Mouse (Mus musculus) spleen, postnatal 14 days (tissue): ENCODE measurements around the gene Tmem223.
A peak's percentile ranks its signal among the peaks of the same experiment; 100 is the strongest.

Experiments used
- DNase-seq, 2 experiments: peaks; one replicate each; pipeline ENCODE4 v3.0.0; 2021 to 2022; ENCODE audit warnings: low spot score in 2 of 2

Tmem223 gene

DNA sequence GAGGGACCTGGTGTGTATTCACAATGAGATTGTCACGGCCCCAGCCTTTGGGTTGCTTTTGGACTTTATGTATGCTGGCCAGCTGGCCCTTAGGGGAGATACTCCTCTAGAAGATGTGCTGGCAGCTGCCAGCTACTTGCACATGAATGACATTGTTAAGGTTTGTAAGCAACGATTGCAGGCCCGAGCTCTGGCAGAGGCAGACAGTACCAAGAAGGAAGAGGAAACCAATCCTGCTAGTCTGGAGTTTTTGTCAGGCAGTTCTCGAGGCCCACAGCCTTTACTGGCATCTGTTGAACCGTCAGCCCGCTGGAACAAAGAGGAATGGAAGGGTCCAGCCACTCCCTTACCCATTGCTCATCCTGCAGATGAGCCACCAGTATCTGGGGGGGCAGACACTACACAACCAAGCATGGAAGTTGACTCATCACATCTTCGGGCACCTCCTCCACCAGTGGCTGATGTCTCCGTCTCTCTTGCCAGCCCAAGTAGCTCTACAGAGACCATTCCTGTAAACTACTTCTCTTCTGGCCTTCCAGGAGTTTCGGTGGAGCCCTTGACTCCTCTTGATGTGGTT, 32.5 kb downstream of the Tmem223 start:
- DNase-seq = no peak

DNA sequence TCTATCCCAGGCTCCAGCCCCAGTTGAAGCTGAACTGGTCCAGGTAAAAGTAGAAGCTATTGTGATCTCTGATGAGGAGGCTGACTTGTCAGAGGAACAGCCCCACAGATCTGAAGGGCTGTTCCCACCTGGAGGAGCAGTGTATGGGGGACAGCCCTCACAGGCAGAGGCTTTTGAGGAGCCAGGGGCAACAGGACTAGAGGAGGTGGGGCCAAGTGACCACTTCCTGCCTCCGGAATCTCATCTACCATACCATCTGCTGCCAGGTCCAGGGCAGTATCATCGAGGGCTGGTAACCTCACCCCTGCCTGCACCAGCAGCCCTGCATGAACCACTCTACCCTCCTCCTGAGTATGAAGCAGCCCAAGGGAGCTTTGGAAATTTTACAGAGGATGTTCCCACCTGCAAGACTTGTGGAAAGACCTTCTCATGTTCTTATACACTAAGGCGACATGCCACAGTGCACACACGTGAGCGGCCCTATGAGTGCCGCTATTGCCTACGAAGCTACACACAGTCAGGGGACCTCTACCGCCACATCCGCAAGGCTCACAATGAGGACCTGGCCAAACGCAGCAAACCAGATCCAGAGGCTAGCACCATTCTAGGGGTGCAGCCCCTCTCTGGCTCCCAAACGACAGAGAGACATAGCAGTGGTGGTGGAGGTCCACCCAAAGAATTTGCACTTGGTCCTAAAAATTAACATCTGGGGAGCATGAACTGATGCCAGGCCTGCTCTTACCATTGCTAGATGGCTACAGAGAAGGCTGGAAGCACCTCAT, 33.3 kb downstream of the Tmem223 start:
- no peak for DNase-seq

DNA sequence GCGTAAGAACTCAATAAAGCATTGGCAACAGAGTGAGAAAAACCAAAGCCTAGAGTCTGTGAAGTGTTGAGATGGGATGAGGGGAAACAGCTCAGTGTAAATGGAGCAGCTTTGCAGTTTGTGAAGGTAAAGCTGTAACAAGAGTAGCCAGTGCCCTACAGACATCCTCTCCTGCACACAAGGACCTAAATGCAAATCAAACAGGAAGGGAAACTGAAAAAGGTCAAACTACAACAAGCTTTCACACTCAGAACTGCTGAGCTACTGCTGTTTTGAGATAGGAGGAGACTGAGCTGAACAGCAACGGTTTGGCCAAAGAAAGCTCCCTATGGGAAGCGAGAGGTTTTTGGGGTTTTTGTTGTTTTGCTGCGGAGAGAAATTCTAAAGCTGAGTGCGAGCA, 36.0 kb downstream of the Tmem223 start:
- DNase-seq = no peak

DNA sequence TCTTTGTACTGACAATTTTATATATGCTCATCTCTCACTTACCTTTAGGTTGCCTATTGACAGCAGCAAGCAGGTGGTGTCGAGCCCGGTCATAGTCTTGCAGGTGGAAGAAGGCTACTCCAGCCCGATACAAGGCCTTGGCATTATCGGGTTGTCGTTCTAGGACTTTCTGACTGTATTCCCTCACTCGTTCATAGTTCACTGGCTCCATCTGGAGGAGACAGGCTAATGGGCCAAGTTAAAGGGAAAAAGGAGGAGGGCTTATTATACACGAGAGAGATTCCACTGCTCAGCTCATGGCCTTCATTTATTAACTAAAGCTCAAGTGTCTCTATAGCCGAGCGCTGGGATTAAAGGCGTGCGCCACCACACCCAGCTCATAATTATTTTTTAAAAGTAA, 45.0 kb downstream of the Tmem223 start:
- DNase-seq = no peak

DNA sequence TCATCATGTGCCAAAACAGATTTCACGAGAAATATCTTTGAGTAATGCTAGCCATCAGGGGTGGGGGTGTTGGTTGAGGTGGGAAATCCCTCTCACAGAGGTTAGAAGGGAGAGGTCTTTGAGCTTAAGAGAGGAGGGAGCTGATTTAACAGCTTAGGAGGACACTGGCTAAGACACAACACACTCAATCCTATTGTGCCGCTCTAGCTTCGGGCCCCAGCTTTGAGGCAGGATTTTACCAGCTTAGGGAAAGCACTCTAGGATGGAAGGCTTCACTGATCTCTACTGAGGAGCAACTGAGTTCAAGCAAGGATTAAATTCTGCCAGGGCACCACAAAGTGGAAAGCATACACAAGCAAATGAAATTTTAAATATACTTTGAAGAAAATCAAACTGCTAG, 46.2 kb downstream of the Tmem223 start:
- no peak for DNase-seq

DNA sequence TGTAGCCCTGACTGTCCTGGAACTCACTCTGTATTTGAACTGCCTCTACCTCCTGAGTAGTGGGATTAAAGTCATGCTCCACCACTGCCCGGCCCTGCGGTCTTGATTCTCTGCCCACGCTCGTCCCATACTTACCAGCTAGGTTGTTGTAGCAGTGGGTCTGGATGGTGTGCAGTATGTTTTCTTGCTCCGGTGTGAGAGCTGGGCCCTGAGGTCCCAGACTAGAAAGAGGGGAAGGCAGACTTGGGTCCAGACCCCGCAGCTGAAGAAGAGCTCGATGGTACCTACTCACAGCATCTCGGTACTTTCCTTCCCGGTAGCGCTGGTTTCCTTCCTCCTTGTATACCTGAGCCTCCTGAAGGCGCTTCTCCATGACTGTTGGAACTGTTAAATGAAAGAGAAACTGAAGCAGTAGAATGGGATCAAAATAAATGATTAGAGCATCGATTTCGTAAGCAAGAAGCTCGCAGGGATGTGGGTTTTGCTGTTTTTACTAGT, 47.6 kb downstream of the Tmem223 start:
- no peak for DNase-seq

DNA sequence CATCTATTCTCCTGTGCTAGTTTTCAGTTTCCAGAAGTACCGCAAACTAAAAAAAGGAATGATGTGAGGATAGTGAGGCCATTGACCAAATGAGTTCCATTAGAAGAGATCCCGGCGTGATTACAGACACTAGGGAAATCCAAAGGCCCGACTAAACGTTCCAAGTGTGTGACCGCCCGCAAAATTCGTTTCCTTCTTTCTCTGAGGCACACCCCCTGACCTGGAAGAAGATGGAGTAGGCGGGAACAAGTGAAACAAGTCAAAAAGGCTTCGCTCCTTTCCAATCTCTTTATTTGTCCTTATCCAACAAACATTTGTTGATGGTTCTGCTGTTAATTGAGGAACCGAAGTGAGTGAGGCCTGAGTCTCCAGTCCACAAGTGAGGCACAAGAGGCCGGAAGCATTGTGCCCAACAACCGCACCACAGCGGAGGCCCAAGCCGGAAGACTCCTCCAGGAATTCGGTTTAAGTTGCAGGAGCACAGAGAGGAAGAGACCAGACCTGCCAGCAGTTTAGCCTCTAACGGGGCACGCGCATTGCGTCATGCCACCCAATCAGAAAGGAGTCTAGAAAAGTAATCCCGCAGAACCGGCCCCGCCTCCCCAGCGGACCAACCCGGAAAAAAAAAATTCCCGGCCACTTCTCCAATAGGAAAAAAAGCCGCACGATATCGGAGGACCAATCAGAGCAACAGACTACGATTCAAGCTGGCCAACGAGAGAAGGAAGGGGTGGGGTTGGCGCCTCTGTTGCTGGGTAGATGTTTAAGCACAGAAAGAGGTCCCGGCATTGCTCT, 48.2 kb downstream of the Tmem223 start, which contains the start of gene Ttc9c:
TSS of gene Ttc9c (minus strand) at position 533 of the 795 bp plus-strand sequence.
- peak; percentile 81 to 83 for DNase-seq

DNA sequence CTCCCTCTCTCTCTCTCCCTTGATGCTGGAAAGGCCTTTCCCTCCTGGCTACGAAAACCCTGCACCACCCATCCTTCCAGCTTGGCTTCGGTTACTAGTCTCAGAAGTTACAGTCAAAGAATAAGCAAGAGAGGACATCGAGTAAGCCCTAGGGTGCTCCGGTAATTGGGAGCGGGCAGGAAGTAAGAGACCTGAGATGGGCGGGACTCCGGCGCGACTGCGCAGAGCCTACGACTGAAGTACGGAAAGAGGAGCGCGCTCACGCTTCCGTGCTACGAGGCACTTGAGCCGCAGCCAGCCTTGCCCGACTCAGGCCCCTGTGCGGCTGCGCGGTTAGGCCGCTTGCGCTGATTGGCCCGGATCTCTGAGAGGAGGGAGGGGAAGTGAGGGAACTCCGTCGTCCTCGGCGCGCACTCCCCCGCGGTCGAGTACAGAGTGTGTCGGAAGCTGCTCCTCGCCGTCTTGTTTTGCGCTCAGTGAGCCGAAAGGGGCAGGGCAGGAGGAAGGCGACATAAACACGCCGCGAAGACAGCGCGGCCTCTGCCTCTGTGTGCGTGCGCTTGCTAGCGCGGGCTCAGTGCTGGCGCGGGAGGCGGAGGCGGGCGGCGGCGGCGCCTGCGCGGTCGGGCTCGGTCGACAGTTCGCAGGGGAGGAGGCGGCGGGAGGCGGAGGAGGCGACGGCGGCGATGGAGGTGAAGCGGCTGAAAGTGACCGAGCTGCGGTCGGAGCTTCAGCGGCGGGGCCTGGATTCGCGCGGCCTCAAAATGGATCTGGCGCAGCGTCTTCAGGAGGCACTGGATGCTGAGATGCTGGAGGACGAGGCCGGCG, 49.0 kb downstream of the Tmem223 start, which contains the start of gene Hnrnpul2:
TSS of gene Hnrnpul2 (plus strand) at position 415 of the 828 bp plus-strand sequence.
- peak; percentile 93 to 94 for DNase-seq

DNA sequence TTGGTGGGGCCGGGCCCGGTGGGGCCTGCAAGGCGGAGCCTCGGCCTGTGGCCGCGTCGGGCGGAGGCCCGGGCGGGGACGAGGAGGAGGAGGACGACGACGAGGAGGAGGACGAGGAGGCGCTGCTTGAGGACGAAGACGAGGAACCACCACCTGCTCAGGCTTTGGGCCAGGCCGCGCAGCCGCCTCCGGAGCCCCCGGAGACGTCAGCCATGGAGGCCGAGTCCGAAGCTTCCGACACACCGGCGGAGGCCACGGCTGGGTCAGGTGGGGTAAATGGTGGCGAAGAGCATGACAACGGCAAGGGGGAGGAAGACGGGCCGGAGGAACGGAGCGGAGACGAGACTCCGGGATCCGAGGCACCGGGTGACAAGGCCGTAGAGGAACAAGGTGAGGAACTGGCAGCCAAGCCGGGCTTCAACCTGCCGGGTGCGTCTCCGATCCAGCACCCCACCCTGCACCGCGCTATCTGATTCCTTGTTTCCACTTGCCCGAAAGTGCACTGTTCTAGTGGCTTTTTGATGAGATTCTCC, 49.7 kb downstream of the Tmem223 start:
- peak; percentile 33 to 40 for DNase-seq

DNA sequence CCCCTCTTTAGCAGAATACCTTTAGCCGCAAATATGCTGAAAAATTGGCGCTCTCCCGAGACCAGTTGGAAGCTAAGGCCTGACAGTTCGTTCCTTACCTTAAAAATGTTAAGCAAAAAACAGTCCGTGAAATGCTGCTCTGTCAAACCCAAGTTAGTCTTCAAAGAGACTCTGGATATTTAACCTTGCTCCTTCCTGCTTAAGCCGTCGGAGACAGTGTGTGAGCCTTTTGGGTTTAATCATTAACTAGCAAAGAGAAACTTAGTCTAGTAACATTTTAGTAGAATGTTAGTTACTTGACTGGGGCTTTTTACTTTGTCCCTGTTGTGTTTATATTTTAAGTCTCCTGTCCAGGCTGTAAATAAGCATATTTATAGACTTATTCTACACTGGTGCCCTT, 50.4 kb downstream of the Tmem223 start:
- DNase-seq = no peak
